Mouse (Mus musculus) bone marrow, adult 2 months (tissue): ENCODE data around the gene S100a11.

Source experiments
- CTCF ChIP-seq: fragments of 200-500 bp; IDR thresholded peaks from 2 replicates; pipeline ENCODE4 v1.5.1; 2011; ENCODE audit warnings: low read length, control low read depth; ENCODE audit not compliant: control insufficient read depth, insufficient read depth
- POLR2A ChIP-seq: fragments of 200-500 bp; IDR thresholded peaks from 2 replicates; pipeline ENCODE4 v1.6.1; 2011; ENCODE audit warnings: low read depth, mild to moderate bottlenecking, control low read depth, low read length, borderline replicate concordance; ENCODE audit not compliant: control insufficient read depth

DNA sequence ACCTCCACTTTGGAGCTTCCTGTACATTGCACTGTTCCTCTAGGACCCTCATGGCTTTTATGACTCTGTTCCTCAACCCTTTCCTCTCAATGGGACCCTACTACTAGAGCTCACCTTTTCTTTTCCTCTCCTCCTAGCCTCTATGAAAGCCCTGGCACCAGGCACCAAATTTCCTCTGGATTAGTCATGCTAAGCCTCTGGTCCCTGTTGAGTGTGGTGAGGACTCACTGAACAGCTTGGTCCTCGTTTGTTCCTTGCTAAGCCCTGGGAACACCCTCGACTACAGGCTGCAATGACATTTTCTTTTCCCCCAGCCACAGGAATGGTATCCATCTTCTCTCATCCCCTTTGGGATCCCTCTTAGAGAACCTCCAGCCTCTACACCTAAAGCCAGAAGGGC lies 21.2 kb downstream of the S100a11 start:
- TF ChIP-seq POLR2A: no peak
- no peak for TF ChIP-seq CTCF
